Mouse (Mus musculus): ENCODE data around the gene Cfap77. TPM values are rescaled to one million over a fixed set of nuclear protein-coding genes. Genes with fewer than 3 reads are reported as not detected.

The Cfap77 gene
- total RNA-seq, 2 experiments from 2014 or later, result not detected

GRCm38 (mm10) chr2:28954595-28954994 is 100.3 kb downstream of the Cfap77 start:
- intact Hi-C loops (cut with DNase I), result no loop called here
- no peak for DNase-seq

GRCm38 (mm10) chr2:28952981-28953380 is 101.9 kb downstream of the Cfap77 start:
- no peak for DNase-seq
- intact Hi-C loops (cut with DNase I), result no loop called here

- intact Hi-C loops (cut with DNase I), result no loop called here
- no peak for DNase-seq
These were observed 108.6 kb downstream of the Cfap77 start for GRCm38 (mm10) chr2:28946312-28946711.

GRCm38 (mm10) chr2:28945388-28945787 is 109.5 kb downstream of the Cfap77 start:
- intact Hi-C loops (cut with DNase I), result no loop called here

GRCm38 (mm10) chr2:28943666-28944516 is 111.0 kb downstream of the Cfap77 start:
- no peak for DNase-seq
- intact Hi-C loops (cut with DNase I), result no loop called here

More at GRCm38 (mm10) chr2:28945388-28945787, 109.5 kb downstream of the Cfap77 start:
- DNase-seq, result no peak

- intact Hi-C loops (cut with DNase I), result no loop called here
- DNase-seq, result no peak
These were observed 115.9 kb downstream of the Cfap77 start for GRCm38 (mm10) chr2:28938997-28939396.

- no peak for DNase-seq
- intact Hi-C loops (cut with DNase I), result no loop called here
These were observed 124.3 kb downstream of the Cfap77 start for GRCm38 (mm10) chr2:28930571-28930970.

- peak; percentile 41 to 67 for DNase-seq
- intact Hi-C loops (cut with DNase I), result loop anchor here (1.0 to 5.0 kb wide), 3 partner anchors 52 to 678 kb away; no protein-coding TSS in a partner anchor
These were observed 131.0 kb downstream of the Cfap77 start for GRCm38 (mm10) chr2:28923912-28924311.

- intact Hi-C loops (cut with DNase I), result no loop called here
- no peak for DNase-seq
These were observed 135.9 kb downstream of the Cfap77 start for GRCm38 (mm10) chr2:28919001-28919400.

- intact Hi-C loops (cut with DNase I), result no loop called here
- peak in 1 of 2 experiments; percentile 34 for DNase-seq
These were observed 137.1 kb downstream of the Cfap77 start for GRCm38 (mm10) chr2:28917518-28918361.

- intact Hi-C loops (cut with DNase I), result no loop called here
- DNase-seq, result no peak
These were observed 137.7 kb downstream of the Cfap77 start for GRCm38 (mm10) chr2:28917156-28917517.

GRCm38 (mm10) chr2:28916513-28916865 is 138.4 kb downstream of the Cfap77 start, which contains the start of gene Barhl1:
TSS of gene Barhl1 (minus strand) at chr2:28916668.
- no peak for DNase-seq
- intact Hi-C loops (cut with DNase I), result no loop called here

- intact Hi-C loops (cut with DNase I), result no loop called here
- DNase-seq, result peak in 1 of 2 experiments; percentile 35
These were observed 138.9 kb downstream of the Cfap77 start for GRCm38 (mm10) chr2:28915768-28916512.

GRCm38 (mm10) chr2:28915104-28915738 is 139.6 kb downstream of the Cfap77 start:
- intact Hi-C loops (cut with DNase I), result no loop called here
- DNase-seq, result no peak

- intact Hi-C loops (cut with DNase I), result no loop called here
- DNase-seq, result no peak
These were observed 140.7 kb downstream of the Cfap77 start for GRCm38 (mm10) chr2:28914121-28914520.

GRCm38 (mm10) chr2:28912961-28913360 is 141.9 kb downstream of the Cfap77 start:
- intact Hi-C loops (cut with DNase I), result no loop called here

GRCm38 (mm10) chr2:28912039-28912700 is 142.7 kb downstream of the Cfap77 start:
- no peak for DNase-seq
- intact Hi-C loops (cut with DNase I), result no loop called here

More at GRCm38 (mm10) chr2:28912961-28913360, 141.9 kb downstream of the Cfap77 start:
- DNase-seq, result no peak

- DNase-seq, result no peak
- intact Hi-C loops (cut with DNase I), result no loop called here
These were observed 143.4 kb downstream of the Cfap77 start for GRCm38 (mm10) chr2:28911331-28912038.

GRCm38 (mm10) chr2:28910877-28911276 is 144.0 kb downstream of the Cfap77 start:
- intact Hi-C loops (cut with DNase I), result no loop called here
- no peak for DNase-seq
